Mouse (Mus musculus) forebrain, embryonic 11.5 days (tissue): ENCODE measurements at regions not wholly inside any gene's neighbourhood (a gene's known extent, or its start where the extent isn't known, plus 50 kb on each side); places are given as distances from the start of the nearest gene placed in this dataset.

Experiments used
- ATAC-seq: fragments of 200-750 bp; cut with Nextera tagmentation; replicated peaks from 2 replicates; pipeline ENCODE4 v1.8.0; 2017; ENCODE audit warnings: moderate TSS enrichment; ENCODE audit not compliant: low FRiP score
- DNase-seq: peaks from one replicate; pipeline ENCODE4 v3.0.0-alpha.2; 2017; ENCODE audit warnings: low spot score
- H3K27ac ChIP-seq: fragments of 300-500 bp; sonication (generic); 2 replicates; pipeline ENCODE4 v1.5.1; 2014; ENCODE audit warnings: low read depth, low read length
- H3K27me3 ChIP-seq: fragments of 300-500 bp; sonication (generic); 2 replicates; pipeline ENCODE4 v1.6.1; 2014; ENCODE audit warnings: mild to moderate bottlenecking, low read length, mixed read lengths; ENCODE audit not compliant: control insufficient read depth, insufficient read depth
- H3K36me3 ChIP-seq: fragments of 300-500 bp; sonication (generic); 2 replicates; pipeline ENCODE4 v1.6.1; 2014; ENCODE audit warnings: mild to moderate bottlenecking, low read length, moderate library complexity, mixed read lengths; ENCODE audit not compliant: control insufficient read depth, insufficient read depth
- H3K4me1 ChIP-seq: fragments of 300-500 bp; sonication (generic); replicated peaks from 2 replicates; pipeline ENCODE4 v1.6.1; 2014; ENCODE audit warnings: low read length, mixed read lengths; ENCODE audit not compliant: control insufficient read depth, insufficient read depth
- H3K4me2 ChIP-seq: fragments of 300-500 bp; sonication (generic); 2 replicates; pipeline ENCODE4 v1.6.1; 2014; ENCODE audit warnings: low read depth, mild to moderate bottlenecking, low read length, moderate library complexity, mixed read lengths; ENCODE audit not compliant: severe bottlenecking
- H3K4me3 ChIP-seq: fragments of 300-500 bp; sonication (generic); 2 replicates; pipeline ENCODE4 v1.5.1; 2014; ENCODE audit warnings: low read depth, low read length
- H3K9ac ChIP-seq: fragments of 300-500 bp; sonication (generic); 2 replicates; pipeline ENCODE4 v1.6.1; 2014; ENCODE audit warnings: low read length
- H3K9me3 ChIP-seq: fragments of 300-500 bp; sonication (generic); 2 replicates; pipeline ENCODE4 v1.6.1; 2016; ENCODE audit warnings: low read length, mixed read lengths; ENCODE audit not compliant: control insufficient read depth
- WGBS: fragments of 180-500 bp; shearing (Covaris S2); extraction: QIAGEN DNeasy Blood & Tissue Kit; methylation state at CpG from one replicate; pipeline ENCODE4 v1.1.7; 2014; 5-methylcytosine and 5-hydroxymethylcytosine counted together

DNA sequence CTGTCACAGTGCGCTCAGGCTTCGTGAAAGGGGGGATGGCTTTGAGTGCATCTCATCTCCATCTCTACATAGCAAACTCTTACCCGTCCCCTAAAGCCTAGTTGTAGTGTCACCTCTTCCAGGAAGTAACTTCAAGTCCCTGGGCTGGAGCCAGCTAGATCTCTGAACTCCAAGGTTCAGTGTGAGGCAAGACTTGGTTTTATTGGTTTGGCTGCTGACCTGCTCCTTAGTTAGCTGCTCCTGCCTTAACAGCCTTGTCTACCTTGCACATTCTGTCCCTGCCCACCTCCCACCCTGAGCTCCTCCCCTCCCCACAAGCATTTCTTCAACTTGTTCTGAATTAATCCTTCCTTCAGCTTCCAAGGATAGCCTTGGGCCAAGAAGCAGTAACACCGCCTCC, 70.4 kb upstream of the Cpeb4 start:
- Histone ChIP-seq H3K4me1 (no peaks in the 10 kb centered on the region), H3K27me3 (no peaks in the 10 kb centered on the region), H3K27ac (no peak overlapping the region), H3K4me3 (no peak overlapping the region), H3K36me3 (no peaks in the 10 kb centered on the region), H3K9ac (no peak overlapping the region), H3K9me3 (no peaks in the 10 kb centered on the region), H3K4me2 (no peak overlapping the region)
- DNase-seq, result no peak
- 82% methylated on average over 4 of the region's 4 CpGs for WGBS
- ATAC-seq, result no peak

DNA sequence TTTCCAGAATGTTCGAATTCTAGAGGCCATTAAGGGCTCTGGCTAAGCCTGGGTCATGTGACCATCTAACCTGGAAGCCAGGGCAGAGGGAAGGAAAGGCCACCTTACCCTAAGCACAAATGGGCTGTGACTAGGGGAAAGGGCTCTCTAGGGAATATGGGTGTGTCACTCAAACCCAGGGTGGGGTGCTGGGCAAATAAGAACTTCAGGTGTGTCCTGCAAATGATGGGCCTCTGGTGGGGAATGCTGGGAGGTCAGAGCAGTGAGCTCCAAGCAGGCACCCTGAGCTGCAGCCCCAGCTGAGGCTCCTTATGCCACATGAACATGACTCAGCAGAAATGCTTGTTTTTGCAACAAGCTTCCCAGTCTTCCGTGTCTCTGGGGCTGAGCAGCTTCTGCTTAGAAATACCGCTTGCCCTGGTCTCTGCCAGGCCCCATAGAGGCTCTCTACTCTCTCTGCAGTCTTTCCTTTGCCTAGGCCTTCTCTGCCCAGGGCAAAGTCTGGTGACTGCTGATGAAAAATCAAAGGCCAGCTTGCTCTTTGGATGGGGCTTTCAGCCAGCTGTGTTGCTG, 68.6 kb upstream of the Cpeb4 start:
- no peak overlapping the region for H3K9ac ChIP-seq
- H3K4me3 ChIP-seq, result no peak overlapping the region
- no peak for ATAC-seq
- no peaks in the 10 kb centered on the region for H3K4me1 ChIP-seq
- WGBS, result 65% methylated on average over 3 of the region's 3 CpGs
- no peaks in the 10 kb centered on the region for H3K36me3 ChIP-seq
- no peak overlapping the region for H3K27ac ChIP-seq
- H3K9me3 ChIP-seq, result no peaks in the 10 kb centered on the region
- peak; percentile 55 for DNase-seq
- H3K27me3 ChIP-seq, result no peaks in the 10 kb centered on the region
- H3K4me2 ChIP-seq, result no peak overlapping the region

DNA sequence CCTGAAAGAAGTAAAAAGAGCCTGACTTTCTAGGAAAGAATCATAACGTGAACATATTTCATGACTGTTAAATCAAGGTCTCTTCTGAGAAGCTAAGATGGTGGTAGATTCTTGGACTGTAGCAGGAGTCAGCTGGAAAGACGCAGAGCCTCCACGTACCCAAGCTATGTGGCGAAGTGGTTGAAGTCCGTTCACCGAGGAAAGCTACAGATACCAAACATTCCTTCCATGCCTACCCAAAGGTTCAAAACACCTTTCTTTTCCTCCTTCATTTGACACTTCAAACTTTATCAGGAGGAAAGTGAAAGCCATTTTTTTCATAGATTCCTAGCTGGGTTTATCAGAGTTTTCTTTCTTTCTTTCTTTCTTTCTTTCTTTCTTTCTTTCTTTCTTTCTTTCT, 67.5 kb upstream of the Cpeb4 start:
- no peaks in the 10 kb centered on the region for H3K27me3 ChIP-seq
- no peaks in the 10 kb centered on the region for H3K4me1 ChIP-seq
- no peak overlapping the region for H3K4me2 ChIP-seq
- H3K4me3 ChIP-seq, result no peak overlapping the region
- H3K9me3 ChIP-seq, result no peaks in the 10 kb centered on the region
- ATAC-seq (no peak), DNase-seq (no peak)
- no peaks in the 10 kb centered on the region for H3K36me3 ChIP-seq
- no peak overlapping the region for H3K27ac ChIP-seq
- 95% methylated on average over 6 of the region's 6 CpGs for WGBS
- no peak overlapping the region for H3K9ac ChIP-seq

DNA sequence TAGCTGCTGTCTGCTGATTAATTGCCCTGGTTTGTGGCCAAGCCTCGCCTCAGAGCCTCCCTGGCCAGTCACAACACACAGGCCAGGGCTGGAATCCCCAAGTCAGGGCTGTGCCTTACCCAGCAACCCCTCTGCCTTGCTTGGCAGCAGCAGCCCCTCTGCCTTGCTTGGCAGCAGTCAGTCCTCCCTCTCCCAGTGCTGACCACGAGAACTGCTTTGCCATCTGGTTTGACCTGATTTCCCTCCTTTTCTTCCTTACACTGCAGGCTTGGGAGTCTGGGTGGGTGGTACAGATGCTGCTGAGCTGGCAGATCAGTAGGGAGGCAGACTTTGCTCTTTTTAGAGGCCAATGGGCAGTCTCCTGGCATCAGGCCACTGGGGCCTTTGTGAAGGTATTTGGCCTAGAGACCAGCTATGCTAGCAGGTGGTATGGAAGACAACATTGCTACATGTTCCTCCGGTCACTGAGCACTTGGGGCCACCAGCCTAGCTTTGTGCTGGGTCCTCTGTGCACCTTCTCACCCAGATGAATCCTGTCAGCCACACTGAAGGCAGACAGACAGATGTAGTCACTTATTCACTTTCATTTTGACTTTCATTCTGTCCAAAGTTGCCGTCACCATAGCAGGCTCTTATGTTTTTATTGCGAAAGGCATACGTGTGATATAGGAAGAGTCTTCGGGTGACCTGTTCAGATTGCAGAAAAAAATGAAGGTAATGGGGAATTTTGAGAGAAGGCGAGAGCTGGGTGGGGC, 64.4 kb upstream of the Cpeb4 start:
- H3K27me3 ChIP-seq, result no peaks in the 10 kb centered on the region
- no peak overlapping the region for H3K27ac ChIP-seq
- WGBS, result 87% methylated on average over 8 of the region's 8 CpGs
- no peaks in the 10 kb centered on the region for H3K4me1 ChIP-seq
- DNase-seq (no peak), ATAC-seq (no peak)
- no peaks in the 10 kb centered on the region for H3K9me3 ChIP-seq
- no peak overlapping the region for H3K9ac ChIP-seq
- no peaks in the 10 kb centered on the region for H3K36me3 ChIP-seq
- no peak overlapping the region for H3K4me3 ChIP-seq
- no peak overlapping the region for H3K4me2 ChIP-seq

DNA sequence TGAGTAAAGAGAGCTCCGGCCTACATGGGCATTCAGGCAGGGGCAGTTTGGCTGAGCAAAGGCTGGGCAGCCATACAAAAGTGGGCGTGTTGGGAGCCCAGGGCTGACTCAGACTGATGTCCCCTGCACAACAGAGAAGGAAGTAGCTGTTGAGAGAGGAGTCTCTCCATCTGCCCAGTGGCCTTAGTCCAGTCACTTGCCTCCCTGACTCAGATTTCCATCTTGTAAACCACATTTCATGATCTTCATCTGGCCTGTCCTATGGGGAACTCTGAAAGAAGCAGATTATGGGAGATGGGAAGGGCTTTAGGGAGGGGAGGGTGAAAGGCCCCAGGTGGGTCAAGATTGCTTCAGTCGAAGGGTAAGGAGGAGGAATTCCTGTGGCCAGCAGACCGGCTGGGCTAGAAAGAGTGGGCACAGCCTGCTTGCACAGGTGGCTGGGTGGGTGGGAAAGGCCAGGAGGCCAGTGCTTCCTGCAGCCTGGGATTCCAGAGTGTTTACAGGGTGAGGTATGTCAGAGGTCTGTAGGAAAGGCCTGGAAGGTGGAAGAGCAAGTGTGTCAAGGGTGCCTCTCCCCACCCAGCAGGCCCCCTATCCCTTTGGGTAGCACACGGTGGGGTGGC, 63.7 kb upstream of the Cpeb4 start:
- ATAC-seq (no peak), DNase-seq (no peak)
- H3K36me3 ChIP-seq, result no peaks in the 10 kb centered on the region
- no peak overlapping the region for H3K4me2 ChIP-seq
- H3K27ac ChIP-seq, result no peak overlapping the region
- no peak overlapping the region for H3K9ac ChIP-seq
- no peaks in the 10 kb centered on the region for H3K9me3 ChIP-seq
- H3K4me3 ChIP-seq, result no peak overlapping the region
- 81% methylated on average over 5 of the region's 5 CpGs for WGBS
- no peaks in the 10 kb centered on the region for H3K27me3 ChIP-seq
- no peaks in the 10 kb centered on the region for H3K4me1 ChIP-seq

DNA sequence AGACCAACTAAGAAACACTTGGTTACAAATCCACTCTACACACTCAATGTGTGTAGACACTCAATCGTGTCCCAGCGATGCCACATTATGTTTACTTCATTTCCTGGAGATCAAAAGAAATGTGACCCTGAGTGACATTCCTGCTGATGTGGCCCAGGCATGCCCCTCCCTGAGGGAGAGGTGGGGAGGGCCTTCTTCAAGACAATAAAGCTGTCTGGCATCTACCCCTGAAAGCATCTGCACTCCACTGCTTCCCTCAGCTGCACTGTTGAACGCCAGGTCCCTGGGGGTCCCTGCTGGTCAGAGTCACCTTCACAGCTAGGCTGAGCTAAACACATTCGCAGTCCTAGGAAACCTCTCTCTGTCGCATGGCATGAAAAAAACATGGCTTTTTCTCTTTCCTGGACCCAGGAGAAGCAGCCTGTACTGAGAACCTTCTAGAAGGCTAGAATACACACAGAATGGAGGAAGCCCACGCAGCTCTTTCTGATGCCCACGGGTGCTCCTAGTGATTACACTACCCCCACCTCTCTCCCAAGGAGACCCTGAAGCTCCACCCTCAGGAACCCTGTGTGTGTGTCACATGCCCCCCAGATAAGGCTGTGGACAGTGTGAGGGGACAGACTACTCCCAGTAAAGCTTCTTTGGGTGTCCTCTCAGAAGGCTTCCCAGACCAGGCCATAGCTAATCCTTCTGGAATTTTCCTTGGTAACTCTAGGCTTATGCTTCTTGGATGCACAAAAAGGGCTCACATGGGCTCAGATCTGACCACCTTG, 61.8 kb upstream of the Cpeb4 start:
- no peak overlapping the region for H3K27ac ChIP-seq
- ATAC-seq, result no peak

DNA sequence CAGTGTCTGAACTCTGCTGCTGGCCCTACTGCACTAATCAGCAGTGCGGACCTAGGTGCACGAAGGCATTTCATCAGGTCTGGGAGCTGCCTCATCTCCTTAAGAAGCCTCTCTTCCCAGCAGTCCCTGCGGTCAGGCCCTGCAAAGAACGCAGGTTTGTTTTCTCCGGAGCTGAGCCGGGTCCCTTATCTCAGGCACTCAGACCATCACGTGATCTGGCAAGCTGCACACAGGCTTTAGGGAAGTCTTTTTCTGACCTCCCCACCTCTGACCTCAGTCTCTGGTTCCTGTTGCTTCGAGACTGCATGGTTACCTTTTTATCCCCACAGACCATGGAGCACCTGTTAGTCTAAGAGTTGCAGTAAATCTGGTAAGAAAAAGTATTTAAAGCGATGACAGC, 59.8 kb upstream of the Cpeb4 start:
- Histone ChIP-seq H3K9me3 (no peaks in the 10 kb centered on the region), H3K9ac (no peak overlapping the region), H3K4me3 (no peak overlapping the region), H3K36me3 (no peaks in the 10 kb centered on the region), H3K27me3 (no peaks in the 10 kb centered on the region), H3K4me2 (no peak overlapping the region), H3K4me1 (no peaks in the 10 kb centered on the region), H3K27ac (no peak overlapping the region)
- DNase-seq (no peak), ATAC-seq (no peak)
- WGBS, result 81% methylated on average over 9 of the region's 9 CpGs

More for the DNA sequence above, 61.8 kb upstream of the Cpeb4 start:
- Histone ChIP-seq H3K36me3 (no peaks in the 10 kb centered on the region), H3K9ac (no peak overlapping the region), H3K4me1 (no peaks in the 10 kb centered on the region), H3K9me3 (no peaks in the 10 kb centered on the region), H3K4me2 (no peak overlapping the region), H3K4me3 (no peak overlapping the region), H3K27me3 (no peaks in the 10 kb centered on the region)
- no peak for DNase-seq
- 71% methylated on average over 7 of the region's 7 CpGs for WGBS

DNA sequence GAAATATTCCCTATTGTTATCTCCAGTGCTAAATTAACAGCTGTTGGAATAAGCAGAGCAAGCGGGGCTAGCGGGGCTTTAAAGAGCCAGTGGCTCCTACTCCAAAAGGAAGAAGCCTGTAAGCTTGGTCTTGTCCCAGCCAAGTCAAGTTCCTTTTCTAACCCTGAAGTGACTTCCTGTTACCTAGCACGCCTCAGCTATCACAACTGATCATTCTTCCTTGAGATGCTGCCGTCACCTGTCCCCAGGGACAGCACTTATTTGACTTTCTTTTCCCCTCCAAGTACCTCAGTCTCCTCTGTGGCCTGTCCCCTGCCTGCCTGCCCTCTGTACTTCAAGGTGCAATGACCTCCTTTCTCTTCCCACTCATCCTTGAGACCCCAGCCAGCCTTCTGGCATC, 57.4 kb upstream of the Cpeb4 start:
- H3K9me3 ChIP-seq, result no peaks in the 10 kb centered on the region
- H3K4me2 ChIP-seq, result no peak overlapping the region
- H3K36me3 ChIP-seq, result no peaks in the 10 kb centered on the region
- DNase-seq (no peak), ATAC-seq (no peak)
- WGBS, result 91% methylated on average over 4 of the region's 4 CpGs
- H3K4me1 ChIP-seq, result no peaks in the 10 kb centered on the region
- no peak overlapping the region for H3K27ac ChIP-seq
- no peak overlapping the region for H3K4me3 ChIP-seq
- H3K27me3 ChIP-seq, result no peaks in the 10 kb centered on the region
- no peak overlapping the region for H3K9ac ChIP-seq
